Mouse (Mus musculus) C2C12 (cell line): ENCODE measurements around the gene Serf2.
A peak's percentile ranks its signal among the peaks of the same experiment; 100 is the strongest.

Experiments
- CEBPB ChIP-seq: IDR thresholded peaks from one replicate; pipeline ENCODE4 v1.6.1; 2011; ENCODE audit warnings: low read depth, mild to moderate bottlenecking, control low read depth, moderate library complexity
- CTCF ChIP-seq: IDR thresholded peaks from one replicate; pipeline ENCODE4 v1.5.1; 2011; ENCODE audit not compliant: control insufficient read depth, insufficient read depth, insufficient read length
- MAX ChIP-seq: IDR thresholded peaks from one replicate; pipeline ENCODE4 v1.6.1; 2011; ENCODE audit warnings: mild to moderate bottlenecking, control low read depth
- MYOD1 ChIP-seq: IDR thresholded peaks from one replicate; pipeline ENCODE4 v1.6.1; 2011; ENCODE audit warnings: low read depth; ENCODE audit not compliant: control insufficient read depth, insufficient read length
- USF1 ChIP-seq: IDR thresholded peaks from one replicate; pipeline ENCODE4 v1.6.1; 2011; ENCODE audit warnings: low read depth, mild to moderate bottlenecking, control low read depth, moderate library complexity

- TF ChIP-seq CTCF (no peak), MAX (no peak), CEBPB (no peak), USF1 (peak; percentile 94), MYOD1 (no peak)
Observed at GRCm38 (mm10) chr2:121448739-121449535, at the start of gene Serf2.
